Mouse (Mus musculus) c-Kit-positive CD71-positive TER-119-negative erythroid progenitor cells, embryonic 14.5 days (primary cell): ENCODE data around the gene Abcd3.

Experiments
- DNase-seq: peaks from one replicate; pipeline ENCODE4 v3.0.0-alpha.2; 2013; ENCODE audit warnings: low read depth

Abcd3 gene

DNA sequence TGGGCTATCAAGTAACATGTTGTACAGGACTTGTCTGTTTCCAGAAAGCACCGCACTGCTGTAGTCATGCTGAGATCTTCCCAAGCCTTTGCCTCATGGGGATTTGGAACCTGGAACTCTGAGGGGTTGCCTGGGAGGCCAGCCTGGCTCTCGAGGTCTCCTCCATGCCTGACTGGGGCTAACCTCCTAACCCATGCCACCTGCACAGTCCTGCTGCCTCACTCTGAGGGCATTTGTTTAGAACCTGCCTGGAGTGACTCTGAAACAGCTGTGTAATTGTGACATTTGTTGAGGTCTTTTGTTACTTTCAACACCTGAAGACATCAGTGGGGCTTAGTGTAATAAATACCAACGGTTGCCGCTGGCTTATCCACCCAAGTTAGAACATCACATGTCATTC is 102.9 kb downstream of the Abcd3 start:
- no peak for DNase-seq

GRCm38 (mm10) chr3:121710894-121711531 is 104.1 kb downstream of the Abcd3 start:
- no peak for DNase-seq
